In genomic region chr11:85841211-85841681, GRCm38 (mm10) we compare ENCODE assay signal across 9 mouse cellular contexts. TPM values are rescaled to one million over a fixed set of nuclear protein-coding genes. Genes with fewer than 3 reads are reported as not detected.
A peak's percentile ranks its signal among the peaks of the same experiment; 100 is the strongest.
DNase-seq lines count a peak whose midpoint lies in the region; ATAC-seq and TF ChIP-seq lines count a peak whose summit lies in the region.
"Had no signal": no experiment of that assay in that cellular context is flagged by ENCODE, and none has a peak within 500 bp of the region (broad histone marks: within the 10 kb centered on the region; RNA-seq: fewer than 3 reads in every experiment).

No protein-coding gene starts in this region.

- 9% methylated on average over 8 of the region's 8 CpGs for WGBS in kidney, embryonic 14.5 days
- WGBS in embryonic facial prominence, embryonic 11.5 days: 7% methylated on average over 8 of the region's 8 CpGs
- WGBS in intestine, postnatal 0 days: 46% methylated on average over 8 of the region's 8 CpGs
- 6% methylated on average over 8 of the region's 8 CpGs for WGBS in neural tube, embryonic 12.5 days

- H3K4me3 ChIP-seq in kidney, embryonic 14.5 days (ENCODE audit: low read length): peak overlapping the region; percentile 73
- H3K4me3 ChIP-seq in embryonic facial prominence, embryonic 11.5 days (ENCODE audit: low read depth, low read length): peak overlapping the region; percentile 79
- H3K4me3 ChIP-seq in intestine, postnatal 0 days (ENCODE audit: low read depth, low read length): peak overlapping the region; percentile 33; the same call in 1 of the 2 replicates
- H3K4me3 ChIP-seq in neural tube, embryonic 12.5 days: no peak overlapping the region

- peak overlapping the region; percentile 78 for H3K4me2 ChIP-seq in kidney, embryonic 14.5 days (replicated peaks; ENCODE audit: low read depth, low read length)
- peak overlapping the region; percentile 90 for H3K4me2 ChIP-seq in embryonic facial prominence, embryonic 11.5 days (ENCODE audit: low read depth, low read length)
- peak overlapping the region; percentile 91; the same call in 1 of the 2 replicates for H3K4me2 ChIP-seq in intestine, postnatal 0 days (replicated peaks; ENCODE audit: low read depth)
- H3K4me2 ChIP-seq in neural tube, embryonic 12.5 days (replicated peaks): peak overlapping the region; percentile 76

- TF ChIP-seq CTCF in intestine, postnatal 0 days (IDR thresholded peaks at IDR 0.05; ENCODE audit: low read depth): no peak; the same call in 1 of the 2 replicates

- peak overlapping the region; percentile 97 for H3K9ac ChIP-seq in kidney, embryonic 14.5 days (ENCODE audit: low read depth, low read length)
- H3K9ac ChIP-seq in embryonic facial prominence, embryonic 11.5 days (replicated peaks; ENCODE audit: low read length): peak overlapping the region; percentile 96
- 0 out of 2 replicates have a peak overlapping the region, but pooled peaks have one; percentile 4 for H3K9ac ChIP-seq in intestine, postnatal 0 days (ENCODE audit: low read depth, low read length)
- H3K9ac ChIP-seq in neural tube, embryonic 12.5 days: no peak overlapping the region

- H3K4me1 ChIP-seq in kidney, embryonic 14.5 days (ENCODE audit: control insufficient read depth, insufficient read depth, low read length): peaks cover 32% of the 10 kb centered on the region
- peaks cover 5% of the 10 kb centered on the region for H3K4me1 ChIP-seq in embryonic facial prominence, embryonic 11.5 days (ENCODE audit: control insufficient read depth, insufficient read depth, low read length)
- H3K4me1 ChIP-seq in intestine, postnatal 0 days (replicated peaks; ENCODE audit: control insufficient read depth, insufficient read depth, low read length): peaks cover 10% of the 10 kb centered on the region
- peaks cover 26% of the 10 kb centered on the region for H3K4me1 ChIP-seq in neural tube, embryonic 12.5 days

- DNase-seq in kidney, postnatal 36 days: no peak
- DNase-seq in embryonic facial prominence, embryonic 11.5 days (ENCODE audit: low spot score): peak; percentile 69
- DNase-seq in cerebellum, postnatal 4 days (ENCODE audit: low spot score in 2 of 2): no peak
- no peak for DNase-seq in spleen, adult 18-20 months
- DNase-seq in layer of hippocampus, postnatal 25 days (ENCODE audit: extremely low spot score in 1 of 2, low spot score in 1 of 2): no peak

- H3K9me3 ChIP-seq in kidney, embryonic 14.5 days (ENCODE audit: control insufficient read depth, low read length): no peaks in the 10 kb centered on the region
- H3K9me3 ChIP-seq in embryonic facial prominence, embryonic 11.5 days (replicated peaks; ENCODE audit: control insufficient read depth, low read length): no peaks in the 10 kb centered on the region
- no peaks in the 10 kb centered on the region for H3K9me3 ChIP-seq in intestine, postnatal 0 days (ENCODE audit: control insufficient read depth)
- no peaks in the 10 kb centered on the region for H3K9me3 ChIP-seq in neural tube, embryonic 12.5 days

- H3K27me3 ChIP-seq in kidney, embryonic 14.5 days (ENCODE audit: control insufficient read depth, insufficient read depth, low read length): peaks cover 24% of the 10 kb centered on the region
- peaks cover 15% of the 10 kb centered on the region for H3K27me3 ChIP-seq in embryonic facial prominence, embryonic 11.5 days (ENCODE audit: control insufficient read depth, insufficient read depth, low read length)
- peaks cover 76% of the 10 kb centered on the region for H3K27me3 ChIP-seq in intestine, postnatal 0 days (replicated peaks; ENCODE audit: control insufficient read depth, insufficient read depth, low read length)
- H3K27me3 ChIP-seq in neural tube, embryonic 12.5 days (replicated peaks): peaks cover 82% of the 10 kb centered on the region

- no peak for ATAC-seq in kidney, embryonic 14.5 days (ENCODE audit: low FRiP score, low TSS enrichment)
- no peak for ATAC-seq in embryonic facial prominence, embryonic 11.5 days (replicated peaks; ENCODE audit: insufficient number of reproducible peaks, low FRiP score, low TSS enrichment, low read depth)
- ATAC-seq in intestine, postnatal 0 days: no peak
- no peak for ATAC-seq in neural tube, embryonic 12.5 days (ENCODE audit: low FRiP score, low read depth)

- H3K36me3 ChIP-seq in kidney, embryonic 14.5 days (ENCODE audit: control insufficient read depth, insufficient read depth, low read length): peaks cover 31% of the 10 kb centered on the region
- no peaks in the 10 kb centered on the region; the same call in 1 of the 2 replicates for H3K36me3 ChIP-seq in embryonic facial prominence, embryonic 11.5 days (replicated peaks; ENCODE audit: control insufficient read depth, insufficient read depth, low read depth, low read length)
- H3K36me3 ChIP-seq in intestine, postnatal 0 days (ENCODE audit: control insufficient read depth, insufficient read depth): peaks cover 6% of the 10 kb centered on the region; the same call in 1 of the 2 replicates
- H3K36me3 ChIP-seq in neural tube, embryonic 12.5 days: no peaks in the 10 kb centered on the region

- H3K27ac ChIP-seq in kidney, embryonic 14.5 days (ENCODE audit: low read depth, low read length): peak overlapping the region; percentile 87; the same call in 1 of the 2 replicates
- H3K27ac ChIP-seq in embryonic facial prominence, embryonic 11.5 days (replicated peaks; ENCODE audit: low read depth, low read length): peak overlapping the region; percentile 96
- no peak overlapping the region for H3K27ac ChIP-seq in intestine, postnatal 0 days (ENCODE audit: low read depth, low read length)
- H3K27ac ChIP-seq in neural tube, embryonic 12.5 days: no peak overlapping the region

RNA-seq across cellular contexts. Expression of gene Gm11444, which starts 8.9 kb away (rescaled TPM):
- polyA plus RNA-seq in kidney, embryonic 14.5 days (2014; fragmentation: Nextera tagmentation; extraction: Ambion mirVana): not detected in 2 replicates
- not detected in 2 replicates for polyA plus RNA-seq in embryonic facial prominence, embryonic 11.5 days (2014; fragmentation: Nextera tagmentation; extraction: Ambion mirVana)
- not detected in 2 replicates for polyA plus RNA-seq in intestine, postnatal 0 days (2015; fragmentation: Nextera tagmentation; extraction: Ambion mirVana)
- not detected in 2 replicates for polyA plus RNA-seq in neural tube, embryonic 12.5 days (2016; fragmentation: Nextera tagmentation; extraction: Ambion mirVana)
- total RNA-seq in layer of hippocampus, postnatal 25 days (2021): not detected
- polyA plus RNA-seq: large intestine, adult 2 months had no signal

RNA-seq across cellular contexts. Expression of gene Tbx2, which starts 8.9 kb away (rescaled TPM):
- 18.2 and 19.8 TPM in 2 replicates for polyA plus RNA-seq in kidney, embryonic 14.5 days (2014; fragmentation: Nextera tagmentation; extraction: Ambion mirVana)
- polyA plus RNA-seq in embryonic facial prominence, embryonic 11.5 days (2014; fragmentation: Nextera tagmentation; extraction: Ambion mirVana): 22.3 and 25.9 TPM in 2 replicates
- 3.0 and 3.3 TPM in 2 replicates for polyA plus RNA-seq in intestine, postnatal 0 days (2015; fragmentation: Nextera tagmentation; extraction: Ambion mirVana)
- 4.7 and 5.3 TPM in 2 replicates for polyA plus RNA-seq in neural tube, embryonic 12.5 days (2016; fragmentation: Nextera tagmentation; extraction: Ambion mirVana)
- 1 to 10 TPM; 1.7 to 3.0 TPM for total RNA-seq in layer of hippocampus, postnatal 25 days (2021)

RNA-seq across cellular contexts. Expression of gene Tbx4, which starts 45.0 kb away (rescaled TPM):
- polyA plus RNA-seq in kidney, embryonic 14.5 days (2014; fragmentation: Nextera tagmentation; extraction: Ambion mirVana): 0.06 TPM in 1 of 2 replicates, not detected in the other
- polyA plus RNA-seq in embryonic facial prominence, embryonic 11.5 days (2014; fragmentation: Nextera tagmentation; extraction: Ambion mirVana): 0.65 and 1.5 TPM in 2 replicates
- not detected in 2 replicates for polyA plus RNA-seq in intestine, postnatal 0 days (2015; fragmentation: Nextera tagmentation; extraction: Ambion mirVana)
- 0.39 and 0.61 TPM in 2 replicates for polyA plus RNA-seq in neural tube, embryonic 12.5 days (2016; fragmentation: Nextera tagmentation; extraction: Ambion mirVana)
- total RNA-seq in layer of hippocampus, postnatal 25 days (2021): under 1 TPM; 0.32 to 0.35 TPM

Comparison
In these comparisons a context has a peak if more than half of its experiments do, and no peak if none do; other contexts are left out.
1. H3K27ac ChIP-seq: peak in kidney, embryonic 14.5 days (single experiment) and embryonic facial prominence, embryonic 11.5 days (single experiment); none in intestine, postnatal 0 days (single experiment) and neural tube, embryonic 12.5 days (single experiment).
2. Peak in every context shown above with its lines, with median percentiles within 50 percentile points of each other: H3K4me2 ChIP-seq.